Mouse (Mus musculus): Measurements from ENCODE around the gene Grhpr. TPM values are rescaled to one million over a fixed set of nuclear protein-coding genes. Genes with fewer than 3 reads are reported as not detected.

Grhpr gene
- polyA plus RNA-seq, 1 experiment from 2014 or later: 121 TPM

GRCm38 (mm10) chr4:44993847-44994246, 12.7 kb downstream of the Grhpr start:
- no peak overlapping the region for H3K27ac ChIP-seq (ENCODE audit: low read depth, low read length)
- no peak overlapping the region for H3K4me3 ChIP-seq (ENCODE audit: low read depth, low read length)
- no peaks in the 10 kb centered on the region for H3K4me1 ChIP-seq (replicated peaks; ENCODE audit: control insufficient read depth, insufficient read depth, low read length)
- H3K9me3 ChIP-seq (ENCODE audit: control insufficient read depth): no peaks in the 10 kb centered on the region
- TF ChIP-seq CTCF (IDR thresholded peaks at IDR 0.05; ENCODE audit: low read depth): no peak
- no peaks in the 10 kb centered on the region for H3K27me3 ChIP-seq (replicated peaks; ENCODE audit: control insufficient read depth, insufficient read depth, low read length)
- no peak overlapping the region for H3K4me2 ChIP-seq (replicated peaks; ENCODE audit: low read depth)
- no peak overlapping the region for H3K9ac ChIP-seq (ENCODE audit: low read depth, low read length)
- no peak for ATAC-seq
- 79% methylated on average over 9 of the region's 9 CpGs for WGBS
- peaks cover 37% of the 10 kb centered on the region; the same call in 1 of the 2 replicates for H3K36me3 ChIP-seq (ENCODE audit: control insufficient read depth, insufficient read depth)

GRCm38 (mm10) chr4:44994776-44995175, 13.6 kb downstream of the Grhpr start:
- no peaks in the 10 kb centered on the region for H3K4me1 ChIP-seq (replicated peaks; ENCODE audit: control insufficient read depth, insufficient read depth, low read length)
- no peak overlapping the region for H3K4me3 ChIP-seq (ENCODE audit: low read depth, low read length)
- no peaks in the 10 kb centered on the region for H3K27me3 ChIP-seq (replicated peaks; ENCODE audit: control insufficient read depth, insufficient read depth, low read length)
- 75% methylated on average over 18 of the region's 18 CpGs for WGBS
- ATAC-seq: no peak
- H3K27ac ChIP-seq (ENCODE audit: low read depth, low read length): no peak overlapping the region
- H3K9ac ChIP-seq (ENCODE audit: low read depth, low read length): no peak overlapping the region
- H3K9me3 ChIP-seq (ENCODE audit: control insufficient read depth): no peaks in the 10 kb centered on the region
- TF ChIP-seq CTCF (IDR thresholded peaks at IDR 0.05; ENCODE audit: low read depth): no peak
- H3K36me3 ChIP-seq (ENCODE audit: control insufficient read depth, insufficient read depth): peaks cover 33% of the 10 kb centered on the region; the same call in 1 of the 2 replicates
- H3K4me2 ChIP-seq (replicated peaks; ENCODE audit: low read depth): no peak overlapping the region

GRCm38 (mm10) chr4:44998071-44998470, 16.9 kb downstream of the Grhpr start:
- no peak for ATAC-seq
- H3K4me3 ChIP-seq (ENCODE audit: low read depth, low read length): no peak overlapping the region
- no peak overlapping the region for H3K9ac ChIP-seq (ENCODE audit: low read depth, low read length)
- H3K27ac ChIP-seq (ENCODE audit: low read depth, low read length): no peak overlapping the region
- H3K4me2 ChIP-seq (replicated peaks; ENCODE audit: low read depth): no peak overlapping the region
- H3K9me3 ChIP-seq (ENCODE audit: control insufficient read depth): no peaks in the 10 kb centered on the region
- WGBS: 83% methylated on average over 3 of the region's 3 CpGs
- H3K27me3 ChIP-seq (replicated peaks; ENCODE audit: control insufficient read depth, insufficient read depth, low read length): no peaks in the 10 kb centered on the region
- H3K36me3 ChIP-seq (ENCODE audit: control insufficient read depth, insufficient read depth): peaks cover 13% of the 10 kb centered on the region; the same call in 1 of the 2 replicates
- H3K4me1 ChIP-seq (replicated peaks; ENCODE audit: control insufficient read depth, insufficient read depth, low read length): no peaks in the 10 kb centered on the region
- no peak for TF ChIP-seq CTCF (IDR thresholded peaks at IDR 0.05; ENCODE audit: low read depth)

GRCm38 (mm10) chr4:45000001-45000400, 18.8 kb downstream of the Grhpr start:
- H3K4me2 ChIP-seq (replicated peaks; ENCODE audit: low read depth): no peak overlapping the region
- no peaks in the 10 kb centered on the region for H3K27me3 ChIP-seq (replicated peaks; ENCODE audit: control insufficient read depth, insufficient read depth, low read length)
- no peak overlapping the region for H3K27ac ChIP-seq (ENCODE audit: low read depth, low read length)
- H3K4me3 ChIP-seq (ENCODE audit: low read depth, low read length): no peak overlapping the region
- WGBS: 92% methylated on average over 6 of the region's 6 CpGs
- ATAC-seq: no peak
- no peaks in the 10 kb centered on the region for H3K36me3 ChIP-seq (ENCODE audit: control insufficient read depth, insufficient read depth)
- TF ChIP-seq CTCF (IDR thresholded peaks at IDR 0.05; ENCODE audit: low read depth): no peak
- no peaks in the 10 kb centered on the region for H3K4me1 ChIP-seq (replicated peaks; ENCODE audit: control insufficient read depth, insufficient read depth, low read length)
- no peak overlapping the region for H3K9ac ChIP-seq (ENCODE audit: low read depth, low read length)
- no peaks in the 10 kb centered on the region for H3K9me3 ChIP-seq (ENCODE audit: control insufficient read depth)

- TF ChIP-seq CTCF (IDR thresholded peaks at IDR 0.05; ENCODE audit: low read depth): no peak
- Histone ChIP-seq H3K27me3 (replicated peaks; ENCODE audit: control insufficient read depth, insufficient read depth, low read length) (no peaks in the 10 kb centered on the region), H3K9ac (ENCODE audit: low read depth, low read length) (no peak overlapping the region), H3K36me3 (ENCODE audit: control insufficient read depth, insufficient read depth) (no peaks in the 10 kb centered on the region), H3K9me3 (ENCODE audit: control insufficient read depth) (no peaks in the 10 kb centered on the region), H3K4me1 (replicated peaks; ENCODE audit: control insufficient read depth, insufficient read depth, low read length) (0 out of 2 replicates have a peak, but pooled peaks cover 5% of the 10 kb centered on the region), H3K4me2 (replicated peaks; ENCODE audit: low read depth) (no peak overlapping the region), H3K27ac (ENCODE audit: low read depth, low read length) (peak overlapping the region; percentile 73; the same call in 1 of the 2 replicates), H3K4me3 (ENCODE audit: low read depth, low read length) (no peak overlapping the region)
- 47% methylated on average over 3 of the region's 3 CpGs for WGBS
- ATAC-seq: peak; percentile 84
Measured at GRCm38 (mm10) chr4:45005452-45005851, 24.3 kb downstream of the Grhpr start.

- ATAC-seq: no peak
- no peak for TF ChIP-seq CTCF (IDR thresholded peaks at IDR 0.05; ENCODE audit: low read depth)
Measured at GRCm38 (mm10) chr4:45010806-45011415, 29.7 kb downstream of the Grhpr start.

More at GRCm38 (mm10) chr4:45010806-45011415, 29.7 kb downstream of the Grhpr start:
- no peaks in the 10 kb centered on the region for H3K9me3 ChIP-seq (ENCODE audit: control insufficient read depth)
- peak overlapping the region; percentile 17; the same call in 1 of the 2 replicates for H3K27ac ChIP-seq (ENCODE audit: low read depth, low read length)
- H3K9ac ChIP-seq (ENCODE audit: low read depth, low read length): peak overlapping the region; percentile 65
- peak overlapping the region; percentile 80 for H3K4me2 ChIP-seq (replicated peaks; ENCODE audit: low read depth)
- no peaks in the 10 kb centered on the region for H3K36me3 ChIP-seq (ENCODE audit: control insufficient read depth, insufficient read depth)
- WGBS: 5% methylated on average over 11 of the region's 11 CpGs
- no peaks in the 10 kb centered on the region for H3K27me3 ChIP-seq (replicated peaks; ENCODE audit: control insufficient read depth, insufficient read depth, low read length)
- 0 out of 2 replicates have a peak, but pooled peaks cover 5% of the 10 kb centered on the region for H3K4me1 ChIP-seq (replicated peaks; ENCODE audit: control insufficient read depth, insufficient read depth, low read length)
- peak overlapping the region; percentile 87 for H3K4me3 ChIP-seq (ENCODE audit: low read depth, low read length)

All from intestine, postnatal 0 days (tissue).